Mouse (Mus musculus) left cerebral cortex, adult 18-20 months (tissue): ENCODE results near the gene Sord. TPM values are rescaled to one million over a fixed set of nuclear protein-coding genes. Genes with fewer than 3 reads are reported as not detected.
"Not testable (repeated sequence)": the region's sequence is repeated elsewhere in the genome, so short reads cannot be mapped to it uniquely, and the experiment has no call there.

Experiments used
- DNase-seq, 2 experiments: peaks; one replicate each; pipeline ENCODE4 v3.0.0; 2021 to 2022; ENCODE audit warnings: low spot score in 2 of 2, mixed read lengths in 1 of 2
- long read RNA-seq, 2 experiments: library from polyadenylated mRNA; stranded (forward); transcript quantifications; one replicate each; pipeline ENCODE4 v2.0.0; 2021
- total RNA-seq, 2 experiments: library from RNA; stranded (reverse); gene quantifications; 2 replicates each; pipeline ENCODE4 v1.2.3; 2021

The Sord gene
- 10 to 100 TPM; 19.4 to 20.4 TPM for total RNA-seq
- long read RNA-seq, experiment 1, transcript Sord-201 (9 exons, 2,352 nt): major isoform, 20 of 21 reads
- long read RNA-seq, experiment 1, partial matches to known transcripts: 1 of 21 reads
- long read RNA-seq, experiment 1, other reads (novel, unspliced or antisense): 0 of 21 reads
- long read RNA-seq, experiment 2, transcript Sord-201 (9 exons, 2,352 nt): major isoform, 18 of 18 reads
- long read RNA-seq, experiment 2, partial matches to known transcripts: 0 of 18 reads
- long read RNA-seq, experiment 2, other reads (novel, unspliced or antisense): 0 of 18 reads

DNA sequence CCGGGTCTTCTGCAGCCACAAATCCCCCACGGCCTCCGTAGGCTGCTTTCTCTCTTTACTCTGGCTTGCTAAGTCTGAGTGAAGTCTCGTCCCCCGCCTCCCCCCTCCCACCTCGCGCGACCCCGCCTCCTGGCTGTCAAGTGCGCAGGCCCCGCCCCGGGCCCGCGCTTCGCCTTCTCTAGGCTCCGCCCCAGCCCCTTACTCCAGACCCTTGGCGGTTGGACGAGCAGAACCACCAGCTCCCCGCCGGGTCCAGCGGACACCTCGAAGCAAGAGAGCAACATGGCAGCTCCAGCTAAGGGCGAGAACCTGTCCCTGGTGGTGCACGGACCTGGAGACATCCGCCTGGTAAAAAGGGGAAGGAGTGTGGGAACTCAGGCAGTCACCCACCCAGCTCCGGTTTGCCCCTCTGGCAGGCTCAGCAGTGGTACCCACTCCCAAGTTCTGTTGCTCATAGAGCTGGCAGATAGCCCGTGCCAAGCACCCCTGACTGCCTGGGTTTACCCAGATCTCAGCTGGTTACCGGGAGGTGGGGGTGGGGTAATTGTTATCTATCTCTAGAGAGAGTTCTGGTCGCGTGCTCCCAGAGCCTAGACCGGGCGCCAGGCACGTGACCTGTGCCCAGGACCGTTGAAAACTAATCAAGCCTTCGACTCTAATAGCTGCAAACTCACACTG lies at the start of gene Sord:
Sord (plus strand) TSS at position 139 of the 678 bp plus-strand sequence.
- peak; percentile 64 to 74 for DNase-seq

DNA sequence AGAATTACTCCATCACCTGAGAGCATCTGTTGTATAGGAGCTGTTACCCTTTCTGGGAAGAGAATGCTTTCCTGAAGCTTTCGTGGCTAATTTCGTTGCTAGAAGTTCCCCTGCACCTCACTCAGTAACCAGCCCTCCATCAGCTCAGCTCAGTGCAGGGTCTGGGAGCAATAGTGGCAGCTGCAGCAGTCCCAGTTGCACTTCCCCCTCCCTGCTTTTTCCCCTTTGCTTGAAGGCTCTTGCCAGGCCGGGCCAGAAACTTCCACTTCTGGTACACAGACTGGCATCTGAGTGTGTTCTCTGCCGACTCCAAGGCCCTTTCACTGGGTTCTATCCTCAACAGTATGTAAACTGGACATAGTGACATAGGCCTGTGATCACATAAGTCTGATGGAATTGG lies 49.5 kb upstream of the Sord start:
- DNase-seq: no peak

DNA sequence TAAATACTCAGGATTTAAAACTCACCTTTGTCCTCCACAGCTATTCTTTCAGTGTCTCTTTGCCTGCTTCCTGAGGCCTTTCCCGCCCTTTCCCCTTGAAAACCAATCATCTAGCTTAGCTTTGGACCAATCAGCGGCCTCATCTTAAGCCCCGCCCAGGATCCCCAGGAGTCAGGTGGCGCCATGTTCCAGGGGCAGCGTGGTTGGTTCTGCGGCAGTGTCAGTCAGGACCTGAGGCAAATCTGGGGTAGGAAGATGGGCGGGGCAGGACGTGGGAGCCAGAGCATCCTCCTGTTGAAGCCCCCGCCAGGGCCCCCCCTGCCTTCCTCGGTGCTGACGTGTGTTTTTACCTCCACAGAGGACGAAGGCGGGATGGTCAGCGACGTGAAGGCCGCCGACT lies 48.4 kb upstream of the Sord start, which contains the start of the genes Patl2 and Terb2:
Patl2 (minus strand) TSS at position 84 of the 400 bp plus-strand sequence.
Terb2 (plus strand) TSS at position 167 of the 400 bp plus-strand sequence.
- DNase-seq: no peak

DNA sequence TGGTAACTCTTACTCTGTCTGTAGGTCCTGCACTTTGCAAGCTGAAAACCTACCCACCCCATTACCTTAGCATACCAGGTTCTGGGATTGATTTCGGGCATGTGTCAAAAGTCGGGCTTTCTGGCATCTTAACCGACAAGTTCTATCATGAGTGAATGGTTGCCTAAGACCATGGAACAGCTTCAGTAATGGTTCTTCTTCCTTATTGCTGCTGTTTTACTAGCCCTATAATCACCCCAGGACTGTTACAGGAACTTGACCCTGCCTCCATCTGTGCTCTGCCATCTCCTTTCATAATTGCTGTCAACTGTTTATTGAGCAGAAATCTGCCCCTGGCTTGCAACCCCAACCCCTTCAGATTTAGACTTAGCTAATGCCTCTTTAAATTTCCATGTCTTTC lies 47.8 kb upstream of the Sord start:
- DNase-seq: no peak

DNA sequence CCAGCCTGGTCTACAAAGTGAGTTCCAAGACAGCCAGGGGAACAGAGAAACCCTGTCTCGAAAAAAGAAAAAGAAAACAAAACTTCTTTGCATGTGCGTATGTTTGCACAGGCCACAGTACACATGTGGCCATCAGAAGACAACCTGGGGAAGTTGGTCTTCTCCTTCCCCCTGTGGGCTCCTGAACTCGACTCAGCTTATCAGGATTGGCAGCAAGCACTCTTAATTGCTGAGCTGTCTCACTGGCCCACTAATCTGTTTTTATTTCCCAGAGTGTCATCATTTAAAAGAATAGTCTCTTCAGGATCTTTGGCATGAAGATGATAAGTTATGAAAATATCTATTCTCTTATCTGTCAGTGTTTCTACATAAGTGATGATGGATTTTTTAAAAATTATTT lies 42.7 kb upstream of the Sord start:
- no peak for DNase-seq

DNA sequence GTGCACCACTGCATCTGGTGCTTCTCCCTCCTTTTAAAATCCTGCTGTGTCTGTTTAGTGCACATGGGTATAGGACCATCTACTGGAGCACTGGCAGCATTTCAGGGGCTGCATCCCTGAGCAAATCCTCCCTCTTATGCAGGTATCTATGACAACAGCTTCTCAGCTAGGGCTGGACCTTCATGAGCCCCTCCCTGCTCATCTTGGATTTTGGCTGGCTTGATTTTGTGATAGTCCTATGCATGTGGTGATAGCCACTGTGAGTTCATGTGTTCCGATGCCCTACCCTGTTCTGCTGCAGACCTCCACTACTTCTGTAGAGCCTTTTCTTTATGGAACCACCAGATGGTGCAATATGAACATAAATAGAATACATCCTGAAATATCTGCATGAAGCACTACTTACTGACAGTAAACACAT lies 40.0 kb upstream of the Sord start:
- peak in 1 of 2 experiments; percentile 3 for DNase-seq

DNA sequence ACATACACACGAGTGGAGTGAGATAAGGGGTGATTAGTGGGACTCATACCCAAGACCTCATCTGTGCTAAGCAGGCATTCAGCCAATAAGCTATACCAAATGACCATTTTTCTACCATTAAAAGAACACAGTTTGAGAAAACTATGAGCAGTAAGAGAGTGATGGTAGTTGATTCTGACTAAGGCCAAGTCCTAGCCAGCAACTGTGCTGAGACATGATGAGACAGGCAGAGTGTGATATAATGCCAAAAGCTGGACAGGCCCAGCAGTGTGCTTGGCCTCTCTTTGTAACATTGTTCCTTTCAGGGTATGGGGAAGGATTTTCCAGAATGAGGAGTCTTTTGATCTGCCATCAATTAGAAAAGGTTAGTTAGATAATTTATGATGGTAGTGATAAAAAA lies 33.0 kb upstream of the Sord start:
- DNase-seq: no peak

DNA sequence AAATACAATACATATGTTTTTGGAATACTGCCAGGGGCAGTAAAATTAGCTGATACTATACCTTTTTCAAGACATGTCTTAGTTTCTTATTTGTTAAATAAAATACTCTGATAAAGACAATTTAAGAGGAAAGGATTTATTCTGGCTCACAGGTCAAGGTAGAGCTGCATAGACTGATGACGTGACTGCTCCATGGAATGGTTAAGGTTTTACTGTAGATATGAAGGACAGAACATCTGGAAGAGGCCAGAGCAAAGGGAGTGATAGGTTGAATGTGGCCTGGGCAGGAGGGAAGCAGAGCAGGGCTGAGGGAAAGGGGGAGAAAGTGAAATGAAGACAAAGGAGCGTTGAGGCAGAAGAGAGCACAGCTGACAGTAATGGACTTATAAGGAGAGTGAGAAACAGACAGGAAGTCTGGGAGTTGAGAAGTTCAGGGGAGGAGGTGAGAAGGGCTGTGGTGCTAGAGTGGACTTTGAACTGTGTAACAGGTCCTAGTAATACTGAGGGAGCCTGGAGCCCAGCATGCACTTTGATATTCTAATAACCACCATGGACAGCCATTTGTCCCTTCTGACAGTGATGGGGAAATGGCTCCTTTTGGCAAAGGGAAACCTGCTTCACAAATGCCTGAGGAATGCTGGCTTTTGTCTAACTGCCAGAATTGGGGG lies 28.0 kb upstream of the Sord start:
- DNase-seq: no peak

DNA sequence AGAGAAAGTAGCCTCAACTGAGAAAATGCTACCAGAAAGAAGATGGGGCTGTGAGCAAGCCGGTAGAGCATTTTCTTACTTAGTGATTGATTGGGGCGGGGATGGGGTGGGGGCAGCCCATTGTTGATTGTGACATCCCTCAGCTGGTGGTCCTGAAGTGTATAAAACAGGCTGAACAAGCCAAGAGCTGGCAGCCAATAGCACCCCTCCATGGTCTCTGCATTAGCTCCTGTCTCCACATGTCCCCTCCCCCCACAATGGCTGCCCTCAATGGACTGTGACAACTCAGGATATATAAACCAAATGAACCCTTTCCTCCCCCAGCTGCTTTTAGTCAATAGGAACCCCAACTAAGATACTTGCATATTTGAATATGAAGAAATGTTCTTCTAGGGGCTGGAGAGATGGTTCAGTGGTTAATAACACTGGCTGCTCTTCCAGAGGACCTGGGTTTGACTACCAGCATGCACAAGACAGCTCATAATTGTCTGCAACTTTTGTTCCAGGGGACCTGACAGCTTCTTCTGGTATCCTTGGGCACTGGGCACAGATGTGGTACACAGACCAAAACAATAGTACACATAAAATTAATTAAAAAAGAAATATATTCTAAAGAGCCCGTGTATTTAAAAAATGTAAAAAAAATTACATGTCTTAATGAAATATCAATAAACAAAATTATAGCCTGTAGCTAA lies 23.9 kb upstream of the Sord start:
- no peak for DNase-seq

DNA sequence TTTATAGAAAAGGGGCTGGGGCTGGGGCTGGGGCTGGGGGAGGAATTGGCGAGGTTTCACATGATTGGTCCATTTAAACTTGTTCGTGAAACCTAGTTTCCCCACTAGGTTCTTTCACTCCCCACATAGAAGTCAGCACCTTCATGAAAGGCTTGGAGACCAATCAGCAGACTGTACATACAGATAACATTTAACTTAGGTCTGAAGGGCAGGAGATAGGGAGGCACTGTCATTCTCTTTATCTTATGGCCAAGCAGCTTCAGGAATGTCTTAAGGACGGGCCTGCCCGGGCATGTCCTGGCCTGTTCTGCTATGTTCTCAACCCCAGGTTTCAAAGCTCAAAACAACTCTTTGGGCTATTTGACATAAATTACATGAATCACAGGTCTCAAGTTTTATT lies 17.5 kb upstream of the Sord start:
- DNase-seq: not testable (repeated sequence)

DNA sequence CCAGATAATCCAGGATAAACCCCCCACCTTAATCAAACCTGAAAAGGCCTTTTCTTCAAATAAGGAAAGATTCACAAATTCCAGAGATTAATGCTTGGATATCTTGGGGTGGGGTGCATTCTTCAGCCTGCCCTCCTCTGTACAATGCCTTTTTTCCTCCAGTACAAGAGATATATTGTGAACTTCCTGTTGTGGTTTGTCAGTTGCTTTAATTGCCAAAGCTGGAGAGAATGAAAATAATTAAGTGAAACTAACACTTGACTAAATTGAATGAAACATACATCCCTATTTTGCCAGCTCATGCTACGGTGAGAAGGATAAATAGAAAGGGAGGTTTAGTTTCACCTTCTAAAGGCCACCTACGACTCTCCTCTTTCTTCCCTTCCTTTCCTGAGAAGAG lies 16.3 kb upstream of the Sord start:
- no peak for DNase-seq

DNA sequence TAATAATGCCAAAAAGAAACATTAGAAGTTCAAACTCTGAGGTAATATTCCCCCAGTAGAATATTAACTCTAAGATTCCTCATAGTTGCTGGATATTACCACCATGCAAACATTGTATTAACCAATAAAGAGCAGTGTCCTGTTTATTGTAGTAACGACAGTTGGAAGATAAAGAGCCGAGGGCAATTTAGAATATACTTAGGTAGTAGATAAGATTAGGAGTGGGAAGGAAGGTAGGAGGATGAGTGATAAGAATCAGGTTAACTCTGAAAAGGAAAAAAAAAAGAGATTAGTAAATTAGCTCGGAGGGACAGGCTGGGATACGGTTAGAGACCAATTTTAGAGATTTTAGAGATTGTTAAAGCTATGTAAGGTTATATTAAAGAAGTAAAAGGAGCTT lies 13.2 kb upstream of the Sord start:
- DNase-seq: no peak

DNA sequence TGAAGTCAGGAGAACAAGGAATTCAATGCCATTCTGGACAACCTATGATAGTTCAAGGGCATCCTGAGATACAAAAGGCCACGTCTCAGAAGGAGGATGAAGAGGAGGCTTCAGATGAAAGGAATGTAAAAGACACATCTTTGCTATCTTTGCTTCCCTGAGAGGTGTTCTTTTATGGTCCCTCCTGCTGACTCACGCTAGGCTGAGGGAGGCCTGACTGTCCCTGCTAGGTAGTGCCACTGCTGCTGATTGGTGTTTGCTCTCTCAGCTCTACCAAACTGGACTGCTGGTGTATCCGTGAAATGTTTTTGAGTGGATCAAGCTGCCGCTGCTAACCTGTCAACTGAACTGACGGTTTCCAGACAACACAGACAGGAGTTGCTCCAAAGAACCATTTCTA lies 12.8 kb upstream of the Sord start:
- DNase-seq: no peak

DNA sequence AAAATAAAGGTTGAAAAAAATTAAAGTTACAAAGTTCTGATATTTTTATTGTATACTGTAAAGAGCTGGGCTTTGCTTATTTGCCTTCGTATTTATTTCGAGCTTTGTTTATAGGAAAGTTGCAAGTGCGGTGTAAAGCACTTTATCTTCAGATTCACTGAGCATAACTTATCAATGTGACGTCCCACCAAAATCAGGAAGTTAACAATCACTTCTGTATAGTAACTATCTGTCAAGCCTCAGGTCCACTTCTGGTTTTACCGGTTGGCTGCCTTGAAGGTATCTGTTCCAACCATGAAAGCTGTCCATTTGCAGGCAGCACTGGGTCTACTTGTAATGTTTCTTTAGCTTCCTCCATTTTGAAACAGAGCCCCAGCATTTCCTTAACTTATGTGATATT lies 12.3 kb upstream of the Sord start:
- DNase-seq: no peak

DNA sequence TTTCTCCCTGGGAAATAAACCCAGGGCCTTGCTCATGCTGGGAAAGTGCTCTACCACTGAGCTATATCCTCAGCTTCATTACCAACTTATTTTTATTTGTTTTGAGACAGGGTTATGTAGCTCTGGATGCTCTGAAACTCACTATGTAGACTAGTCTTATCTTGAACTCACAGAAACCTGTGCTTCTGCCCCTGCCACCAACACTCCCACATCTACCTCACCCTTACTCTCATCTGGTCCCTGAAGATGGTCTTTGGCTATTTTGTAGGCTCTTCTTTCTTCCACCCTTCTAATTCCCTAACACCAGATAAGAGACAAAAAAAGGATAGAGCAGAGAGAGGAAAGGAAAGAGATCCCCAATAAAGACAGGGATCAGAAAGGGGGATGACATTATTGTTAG lies 10.9 kb upstream of the Sord start:
- no peak for DNase-seq

DNA sequence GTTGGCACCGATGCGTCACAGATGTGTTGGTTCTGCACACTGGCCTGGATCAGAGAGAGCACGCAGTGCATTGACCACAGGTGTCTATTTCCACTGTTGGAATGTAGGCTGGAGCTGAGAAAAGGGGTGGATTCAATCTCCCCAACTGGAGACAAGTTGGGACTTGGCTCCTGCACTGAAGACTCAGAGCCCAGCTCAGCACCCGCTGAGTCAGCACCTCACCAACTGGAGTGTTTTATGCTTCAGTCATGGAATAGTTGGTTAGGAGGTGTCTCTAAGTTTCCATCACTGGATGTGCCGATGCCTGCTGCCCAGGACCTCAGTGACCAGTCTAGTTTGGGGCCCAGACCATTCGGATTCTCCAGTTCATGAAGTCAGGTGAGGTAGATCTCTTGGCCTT lies 4.2 kb upstream of the Sord start:
- DNase-seq: no peak

DNA sequence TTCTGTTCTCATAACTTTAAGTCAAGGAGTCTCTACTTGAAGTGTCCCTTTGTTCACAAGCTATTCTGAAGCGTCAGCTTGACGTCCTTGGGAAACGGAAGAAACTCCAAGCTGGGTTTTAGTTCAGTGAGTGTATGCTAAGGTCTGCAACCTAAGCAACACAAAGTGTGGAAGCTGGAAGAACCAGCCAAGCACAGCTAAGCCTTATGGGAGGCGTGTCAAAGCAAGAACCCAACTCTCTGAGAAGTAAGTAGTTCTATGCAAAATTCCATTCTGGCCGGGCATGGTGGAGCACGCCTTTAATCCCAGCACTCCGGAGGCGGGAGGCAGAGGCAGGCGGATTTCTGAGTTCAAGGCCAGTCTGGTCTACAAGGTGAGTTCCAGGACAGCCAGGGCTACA lies 2.9 kb upstream of the Sord start:
- no peak for DNase-seq

DNA sequence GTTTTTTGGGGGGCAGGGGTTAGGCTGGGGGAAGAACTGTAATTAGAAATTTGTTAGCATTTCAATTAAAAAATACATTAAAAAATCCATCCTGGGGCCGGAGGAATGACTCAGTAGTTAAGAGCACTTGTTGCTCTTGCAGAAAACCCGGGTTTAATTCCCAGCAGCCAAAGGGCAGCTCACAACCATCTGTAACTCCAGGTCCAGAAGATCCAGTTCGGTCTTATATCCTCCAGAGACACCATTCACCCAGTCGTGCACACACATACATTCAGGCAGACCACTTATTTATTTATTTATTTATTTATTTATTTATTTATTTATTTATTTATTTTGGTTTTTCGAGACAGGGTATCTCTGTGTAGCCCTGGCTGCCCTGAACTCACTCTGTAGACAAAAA lies 1.2 kb upstream of the Sord start:
- no peak for DNase-seq

DNA sequence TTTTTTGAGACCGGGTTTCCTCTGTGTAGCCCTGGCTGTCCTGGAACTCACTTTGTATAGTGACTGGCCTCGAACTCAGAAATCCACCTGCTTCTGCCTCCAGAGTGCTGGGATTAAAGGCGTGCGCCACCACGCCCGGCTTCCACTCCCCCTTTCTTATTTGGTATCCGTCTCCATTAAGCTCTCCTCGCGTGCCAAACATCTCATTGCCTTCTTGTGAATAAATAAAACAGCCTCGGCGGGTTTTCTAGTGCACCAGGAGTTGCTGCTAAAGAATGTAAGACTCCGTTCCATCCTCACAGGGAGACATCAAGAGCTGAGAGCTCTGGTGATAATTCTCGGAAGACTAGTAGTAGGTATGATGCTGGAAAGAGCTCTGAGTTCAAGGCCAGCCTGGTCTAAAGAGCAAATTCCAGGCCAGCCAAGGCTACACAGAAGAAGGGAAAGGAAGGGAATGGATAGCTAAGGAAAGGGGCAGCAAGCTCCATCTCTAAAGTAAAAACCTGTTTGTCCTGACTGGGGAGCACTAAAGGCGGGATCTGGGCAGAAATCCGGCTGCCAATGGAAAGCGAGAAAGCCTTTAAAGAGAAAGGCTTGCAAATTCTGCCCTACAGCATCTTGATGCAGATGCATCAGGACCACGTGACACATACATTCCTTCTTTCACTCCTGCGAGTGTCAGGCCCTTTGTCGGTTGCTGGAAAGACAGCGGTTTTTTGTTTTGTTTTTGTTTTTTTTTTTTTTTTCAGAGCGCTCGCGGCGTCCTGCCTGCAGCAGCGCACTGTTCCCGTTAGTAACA lies 591 bp upstream of the Sord start:
- DNase-seq: peak; percentile 20 to 29

DNA sequence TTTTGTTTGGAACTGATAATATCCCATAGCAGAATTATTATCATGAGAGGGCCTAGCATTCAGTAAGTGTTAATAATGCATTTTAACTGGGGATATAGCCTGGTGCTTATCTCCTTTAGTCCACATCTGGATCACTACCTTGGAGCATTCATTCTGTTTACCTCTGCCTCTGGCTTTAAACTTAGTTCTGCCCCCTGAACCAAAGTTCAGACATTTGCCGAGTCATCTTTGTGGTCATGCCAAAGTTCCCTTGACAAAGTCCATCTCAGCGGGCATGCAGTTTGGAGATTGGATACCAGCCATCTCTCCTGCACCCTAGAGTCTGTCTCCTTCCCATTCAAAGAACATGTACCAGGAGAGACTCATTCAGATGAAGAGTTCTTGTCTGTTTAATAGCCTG lies 876 bp downstream of the Sord start:
- no peak for DNase-seq

DNA sequence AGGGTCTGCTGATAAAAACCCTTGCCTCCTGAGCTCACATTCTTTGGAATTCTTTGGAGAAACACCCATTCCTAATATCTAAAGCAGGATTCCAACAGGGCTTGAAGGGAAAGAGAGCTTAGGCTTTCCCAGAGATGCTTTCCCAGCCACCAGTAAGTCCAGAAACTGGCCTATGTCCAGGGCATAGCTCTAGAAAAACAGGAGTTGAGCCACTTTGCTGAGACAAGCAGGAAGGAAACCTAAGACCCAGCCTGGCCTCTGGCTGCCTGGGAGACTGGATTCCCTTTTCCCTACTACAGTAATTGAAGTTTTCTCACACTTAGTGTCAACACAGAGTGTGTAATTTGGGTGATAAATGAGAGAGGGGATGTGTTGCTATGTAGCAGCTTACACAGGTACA lies 1.8 kb downstream of the Sord start:
- no peak for DNase-seq
